ENCODE assay signal across 12 mouse cellular contexts in the genomic region with DNA sequence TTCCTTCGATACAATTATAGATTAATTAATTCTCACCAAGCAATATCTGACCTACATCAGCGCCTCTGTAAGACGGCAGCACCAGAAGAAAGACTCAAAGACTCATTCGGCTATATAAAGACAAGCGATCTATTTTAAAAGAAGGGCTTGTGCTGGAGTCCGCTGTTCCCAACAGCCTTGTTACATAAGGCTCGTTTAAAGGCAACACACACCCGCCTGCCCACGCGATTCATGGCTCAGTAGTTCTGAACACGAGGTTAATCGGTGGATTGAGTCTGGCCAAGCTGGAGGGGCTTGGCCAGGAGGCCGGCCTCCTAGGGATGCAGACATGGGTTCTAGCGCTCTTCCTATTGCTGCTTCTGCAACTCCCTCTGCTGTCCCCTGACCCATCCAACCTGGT.
DNase-seq lines count a peak whose midpoint lies in the region; ATAC-seq and TF ChIP-seq lines count a peak whose summit lies in the region.
"Had no signal": no experiment of that assay in that cellular context is flagged by ENCODE, and none has a peak within 500 bp of the region (broad histone marks: within the 10 kb centered on the region; RNA-seq: fewer than 3 reads in every experiment).

No protein-coding gene starts in this region.

- no peaks in the 10 kb centered on the region for H3K36me3 ChIP-seq in kidney, embryonic 15.5 days
- H3K36me3 ChIP-seq: embryonic facial prominence, embryonic 10.5 days had no signal

- peak; percentile 1 for DNase-seq in kidney, adult 9 months
- DNase-seq in frontal cortex, adult 2 months (ENCODE audit: extremely low spot score in 1 of 2, low spot score in 1 of 2), result peak; percentile 86 to 89
- peak; percentile 79 to 81 for DNase-seq in left cerebral cortex, adult 2 months (ENCODE audit: extremely low spot score in 1 of 2, low spot score in 2 of 2)
- peak; percentile 79 for DNase-seq in right cerebral cortex, postnatal 25 days
- no peak for DNase-seq in ovary, postnatal 14 days (ENCODE audit: low spot score)
- no peak for DNase-seq in urinary bladder, postnatal 36 days (ENCODE audit: low spot score in 2 of 2)
- no peak for DNase-seq in ovary, postnatal 10 days (ENCODE audit: low spot score)
- DNase-seq: thymus, postnatal 4 days had no signal

- no peak overlapping the region for H3K27ac ChIP-seq in kidney, embryonic 15.5 days
- H3K27ac ChIP-seq in left cerebral cortex, adult 2 months, result peak overlapping the region; percentile 96
- H3K27ac ChIP-seq: embryonic facial prominence, embryonic 10.5 days had no signal

- H3K9ac ChIP-seq in kidney, embryonic 15.5 days, result no peak overlapping the region

- no peaks in the 10 kb centered on the region for H3K9me3 ChIP-seq in kidney, embryonic 15.5 days (replicated peaks)
- H3K9me3 ChIP-seq: embryonic facial prominence, embryonic 10.5 days; megakaryocyte, embryonic 14.5 days had no signal

- no peak for ATAC-seq in kidney, embryonic 15.5 days (replicated peaks; ENCODE audit: low FRiP score)

- H3K27me3 ChIP-seq in kidney, embryonic 15.5 days, result peaks cover 17% of the 10 kb centered on the region
- H3K27me3 ChIP-seq: CH12.LX had no signal

- no peak overlapping the region for H3K4me3 ChIP-seq in kidney, embryonic 15.5 days (replicated peaks)
- H3K4me3 ChIP-seq in left cerebral cortex, adult 2 months, result no peak overlapping the region
- H3K4me3 ChIP-seq: embryonic facial prominence, embryonic 10.5 days; megakaryocyte, embryonic 14.5 days had no signal

- intact Hi-C loops in left cerebral cortex, adult 2 months (cut with DNase I), result loop anchor here (5.0 kb wide), 2 partner anchors 332 to 492 kb away; a partner anchor contains a TSS

- H3K4me1 ChIP-seq in kidney, embryonic 15.5 days, result no peaks in the 10 kb centered on the region
- H3K4me1 ChIP-seq: megakaryocyte, embryonic 14.5 days had no signal

- no peak overlapping the region for H3K4me2 ChIP-seq in kidney, embryonic 15.5 days

- no peak for TF ChIP-seq CTCF in left cerebral cortex, adult 2 months (IDR thresholded peaks at IDR 0.05)

- WGBS in kidney, embryonic 15.5 days, result 66% methylated on average over 14 of the region's 14 CpGs

Comparison
In these comparisons a context has a peak if more than half of its experiments do, and no peak if none do; other contexts are left out.
1. DNase-seq: peak in kidney, adult 9 months (single experiment), frontal cortex, adult 2 months (2 of 2), left cerebral cortex, adult 2 months (2 of 2) and right cerebral cortex, postnatal 25 days (single experiment); none in ovary, postnatal 14 days (single experiment), urinary bladder, postnatal 36 days (0 of 2) and ovary, postnatal 10 days (single experiment).